Mouse (Mus musculus): ENCODE measurements around the gene Pask. TPM values are rescaled to one million over a fixed set of nuclear protein-coding genes. Genes with fewer than 3 reads are reported as not detected.

The Pask gene
- 2.4 and 5.8 TPM in 2 replicates for polyA plus RNA-seq (2012; rRNA removed; ENCODE audit: low replicate concordance)

DNA sequence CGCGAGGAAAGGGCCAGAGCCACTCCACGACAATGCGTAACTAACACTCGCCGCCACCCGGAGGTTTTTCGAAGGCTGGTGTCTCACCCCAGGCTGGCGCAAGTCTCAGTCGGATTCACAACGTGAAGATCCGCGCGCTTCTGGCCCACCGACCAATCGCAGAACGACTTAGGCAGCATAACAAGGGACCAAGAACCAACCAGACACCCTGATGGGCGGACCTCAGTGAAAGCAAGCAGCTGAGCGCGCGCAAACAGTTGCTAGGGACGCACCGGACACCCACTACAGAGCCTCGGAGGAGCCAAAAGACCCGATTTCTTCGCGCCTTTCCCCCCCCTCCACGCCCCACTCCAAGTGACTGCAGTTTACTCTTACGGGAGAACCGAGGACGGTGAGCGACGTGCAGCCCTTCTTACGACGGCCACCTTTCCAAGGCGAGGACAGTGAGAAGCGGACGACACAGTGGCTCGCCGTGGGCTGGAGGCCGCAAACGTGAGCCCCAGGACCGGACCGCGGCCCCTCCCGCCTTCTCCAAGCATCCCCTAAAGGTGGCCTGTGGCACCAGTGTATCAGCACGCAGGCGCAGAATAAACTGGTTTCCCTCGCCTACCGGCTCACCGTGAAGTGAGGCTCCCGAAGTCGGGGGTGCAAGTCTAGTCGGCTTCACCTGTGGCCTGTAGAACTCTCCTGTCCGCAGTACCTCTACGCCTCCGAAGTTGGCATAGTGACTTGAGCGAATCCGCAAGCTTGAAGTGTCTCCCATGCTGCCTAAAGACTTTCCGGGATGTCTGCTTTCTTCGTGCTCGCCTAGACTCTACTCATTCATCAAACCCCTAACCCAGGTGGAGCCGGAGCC is at the start of gene Pask, which contains the start of gene Ppp1r7:
Pask (minus strand) TSS at position 835 of the 856 bp plus-strand sequence.
Ppp1r7 (plus strand) TSS at position 207 of the 856 bp plus-strand sequence.

DNA sequence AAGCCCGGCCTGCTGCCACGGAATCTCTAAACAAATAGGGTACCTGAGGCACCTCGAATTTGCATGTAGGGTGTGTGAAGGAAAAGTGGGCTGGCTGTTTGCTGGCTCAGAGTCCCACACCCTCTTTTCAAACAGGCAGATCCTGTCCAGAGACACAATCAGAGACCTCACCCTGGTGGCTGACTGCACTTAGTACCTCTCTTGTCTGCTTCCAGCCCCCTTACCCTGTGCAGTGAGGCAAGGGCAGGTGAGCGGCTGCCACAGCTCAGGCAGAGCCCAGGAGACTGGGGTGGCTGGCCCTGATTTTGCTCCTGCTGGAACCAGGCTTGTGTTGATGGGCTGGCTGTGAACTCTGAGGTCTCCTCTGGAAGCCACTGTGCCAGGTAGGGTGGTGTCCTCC is 30.4 kb upstream of the Pask start, which contains the start of gene Ano7:
Ano7 (plus strand) TSS at position 266 of the 400 bp plus-strand sequence.

DNA sequence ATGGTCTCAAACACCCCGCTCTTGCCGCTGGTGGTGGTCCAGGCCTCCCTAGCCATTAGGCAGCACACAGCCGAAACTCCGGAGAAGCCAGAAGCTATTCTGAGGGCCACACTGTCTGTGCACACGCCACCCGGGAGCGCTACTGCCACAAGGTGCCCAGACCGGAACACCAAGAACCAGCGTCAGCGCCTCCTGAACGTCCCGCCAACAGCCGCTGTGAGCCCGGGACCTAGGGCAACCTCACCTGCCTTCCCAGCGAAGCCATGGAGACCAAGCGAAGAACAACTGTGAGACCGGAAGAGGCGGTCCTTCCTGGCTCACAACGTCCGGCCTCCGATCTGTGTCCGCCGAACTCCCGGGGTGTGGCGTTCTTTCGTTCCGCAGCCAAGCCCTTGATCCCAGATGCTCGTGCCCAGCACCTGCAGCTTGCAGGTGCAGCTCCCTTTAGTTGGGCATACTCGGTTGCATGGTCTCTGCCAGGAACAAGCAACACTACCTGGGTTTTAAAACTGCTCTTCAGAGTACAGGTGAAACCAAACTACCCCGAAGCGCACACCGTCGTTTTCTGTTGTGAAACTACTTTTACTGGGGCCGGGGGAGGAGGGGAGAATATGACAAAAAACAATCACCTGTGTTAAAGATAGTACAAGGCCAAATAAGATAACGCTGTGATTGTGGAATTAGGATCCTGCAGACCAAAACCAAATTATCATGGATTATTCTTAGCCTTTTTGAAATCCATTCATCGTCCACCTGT is 37.5 kb downstream of the Pask start, which contains the start of gene Mterf4:
Mterf4 (minus strand) TSS at position 335 of the 757 bp plus-strand sequence.

Other genes with a start within 250 kb of the Pask start
- 1.2 and 8.5 TPM in 2 replicates for gene Kif1a, start 241.5 kb downstream of the Pask start, polyA plus RNA-seq (2012; rRNA removed; ENCODE audit: low replicate concordance)
- 0.10 TPM in 1 of 2 replicates, not detected in the other for gene Agxt, start 208.2 kb downstream of the Pask start, polyA plus RNA-seq (2012; rRNA removed; ENCODE audit: low replicate concordance)
- 6.3 TPM in 1 of 2 replicates, not detected in the other for gene 2310007B03Rik, start 182.5 kb downstream of the Pask start, polyA plus RNA-seq (2012; rRNA removed; ENCODE audit: low replicate concordance)
- 0.06 and 0.50 TPM in 2 replicates for gene Crocc2, start 174.8 kb downstream of the Pask start, polyA plus RNA-seq (2012; rRNA removed; ENCODE audit: low replicate concordance)
- 15.1 and 63.4 TPM in 2 replicates for gene Sned1, start 107.6 kb downstream of the Pask start, polyA plus RNA-seq (2012; rRNA removed; ENCODE audit: low replicate concordance)
- 13.0 and 14.8 TPM in 2 replicates for gene Mterf4, start 37.6 kb downstream of the Pask start, polyA plus RNA-seq (2012; rRNA removed; ENCODE audit: low replicate concordance)
- 4.0 and 4.9 TPM in 2 replicates for gene Ppp1r7, start 628 bp downstream of the Pask start, polyA plus RNA-seq (2012; rRNA removed; ENCODE audit: low replicate concordance)
- gene Ano7, start 30.4 kb upstream of the Pask start, polyA plus RNA-seq (2012; rRNA removed; ENCODE audit: low replicate concordance): 0.50 TPM in 1 of 2 replicates, not detected in the other
- 103 and 124 TPM in 2 replicates for gene Hdlbp, start 135.3 kb upstream of the Pask start, polyA plus RNA-seq (2012; rRNA removed; ENCODE audit: low replicate concordance)
- 6.3 and 9.8 TPM in 2 replicates for gene Farp2, start 168.6 kb upstream of the Pask start, polyA plus RNA-seq (2012; rRNA removed; ENCODE audit: low replicate concordance)